Mouse (Mus musculus) intestine, embryonic 15.5 days (tissue): ENCODE results near the gene Olfr547. TPM values are rescaled to one million over a fixed set of nuclear protein-coding genes. Genes with fewer than 3 reads are reported as not detected.

Experiments used
- ATAC-seq: fragments of 200-750 bp; cut with Nextera tagmentation; 2 replicates; pipeline ENCODE4 v1.8.0; 2017; ENCODE audit warnings: moderate TSS enrichment, moderate library complexity
- H3K27ac ChIP-seq: fragments of 300-500 bp; sonication (generic); 2 replicates; pipeline ENCODE4 v1.5.1; 2015; ENCODE audit warnings: mild to moderate bottlenecking, inconsistent platforms
- H3K27me3 ChIP-seq: fragments of 300-500 bp; sonication (generic); replicated peaks from 2 replicates; pipeline ENCODE4 v1.6.1; 2015; ENCODE audit warnings: inconsistent platforms
- H3K36me3 ChIP-seq: fragments of 300-500 bp; sonication (generic); 2 replicates; pipeline ENCODE4 v1.6.1; 2015; ENCODE audit warnings: inconsistent platforms
- H3K4me1 ChIP-seq: fragments of 300-500 bp; sonication (generic); replicated peaks from 2 replicates; pipeline ENCODE4 v1.6.1; 2015; ENCODE audit warnings: inconsistent platforms
- H3K4me2 ChIP-seq: fragments of 300-500 bp; sonication (generic); replicated peaks from 2 replicates; pipeline ENCODE4 v1.6.1; 2015; ENCODE audit warnings: mild to moderate bottlenecking, inconsistent platforms
- H3K4me3 ChIP-seq: fragments of 300-500 bp; sonication (generic); replicated peaks from 2 replicates; pipeline ENCODE4 v1.5.1; 2015; ENCODE audit warnings: inconsistent platforms
- H3K9ac ChIP-seq: fragments of 300-500 bp; sonication (generic); 2 replicates; pipeline ENCODE4 v1.6.1; 2015; ENCODE audit warnings: inconsistent platforms
- H3K9me3 ChIP-seq: fragments of 300-500 bp; sonication (generic); 2 replicates; pipeline ENCODE4 v1.6.1; 2016; ENCODE audit warnings: inconsistent platforms
- WGBS: fragments of 180-500 bp; shearing (Covaris S2); methylation state at CpG from one replicate; pipeline ENCODE4 v1.1.7; 2015; 5-methylcytosine and 5-hydroxymethylcytosine counted together
- polyA plus RNA-seq: library from polyadenylated mRNA; unstranded; fragments of >200 nt; fragmentation: Nextera tagmentation; extraction: Ambion mirVana; gene quantifications from 2 replicates; pipeline ENCODE4 v1.2.1, GENCODE M21; 2015

Gene Olfr547
- polyA plus RNA-seq, 1 experiment from 2014 or later, result not detected

- no peak overlapping the region for H3K27ac ChIP-seq
- no peak overlapping the region for H3K4me2 ChIP-seq
- WGBS, result 66% methylated on average over 6 of the region's 6 CpGs
- no peaks in the 10 kb centered on the region for H3K4me1 ChIP-seq
- no peaks in the 10 kb centered on the region for H3K9me3 ChIP-seq
- no peak overlapping the region for H3K9ac ChIP-seq
- no peaks in the 10 kb centered on the region for H3K36me3 ChIP-seq
- no peaks in the 10 kb centered on the region for H3K27me3 ChIP-seq
- ATAC-seq, result no peak
- H3K4me3 ChIP-seq, result no peak overlapping the region
Observed at GRCm38 (mm10) chr7:102575998-102576397, 41.4 kb downstream of the Olfr547 start.

Other genes with a start within 250 kb of the Olfr547 start
- 127 and 138 TPM in 2 replicates for gene Rrm1, start 93.1 kb upstream of the Olfr547 start, polyA plus RNA-seq
- gene Olfr543, start 53.1 kb upstream of the Olfr547 start, polyA plus RNA-seq, result 0.13 and 0.19 TPM in 2 replicates
- gene Olfr544, start 46.4 kb upstream of the Olfr547 start, polyA plus RNA-seq, result 0.06 TPM in 1 of 2 replicates, not detected in the other
- gene Olfr545, start 35.2 kb upstream of the Olfr547 start, polyA plus RNA-seq, result 0.05 TPM in 1 of 2 replicates, not detected in the other
- gene Olfr548-ps1, start 6.1 kb downstream of the Olfr547 start, polyA plus RNA-seq, result not detected in 2 replicates
- gene Olfr549, start 15.1 kb downstream of the Olfr547 start, polyA plus RNA-seq, result not detected in 2 replicates
- 0.56 and 1.2 TPM in 2 replicates for gene Trim21, start 30.7 kb downstream of the Olfr547 start, polyA plus RNA-seq
- gene Olfr550, start 36.7 kb downstream of the Olfr547 start, polyA plus RNA-seq, result not detected in 2 replicates
- not detected in 2 replicates for gene Olfr551, start 57.1 kb downstream of the Olfr547 start, polyA plus RNA-seq
- gene Olfr552, start 63.0 kb downstream of the Olfr547 start, polyA plus RNA-seq, result not detected in 2 replicates
- not detected in 2 replicates for gene Olfr553, start 83.5 kb downstream of the Olfr547 start, polyA plus RNA-seq
- gene Olfr554, start 103.7 kb downstream of the Olfr547 start, polyA plus RNA-seq, result not detected in 2 replicates
- not detected in 2 replicates for gene Olfr555, start 124.1 kb downstream of the Olfr547 start, polyA plus RNA-seq
- not detected in 2 replicates for gene Olfr556, start 130.2 kb downstream of the Olfr547 start, polyA plus RNA-seq
- 11.0 and 11.6 TPM in 2 replicates for gene Trim68, start 152.6 kb downstream of the Olfr547 start, polyA plus RNA-seq
- not detected in 2 replicates for gene Olfr557, start 161.2 kb downstream of the Olfr547 start, polyA plus RNA-seq
- 0.20 and 0.28 TPM in 2 replicates for gene Olfr558, start 167.5 kb downstream of the Olfr547 start, polyA plus RNA-seq
- not detected in 2 replicates for gene Olfr33, start 184.3 kb downstream of the Olfr547 start, polyA plus RNA-seq
- gene Olfr559, start 192.7 kb downstream of the Olfr547 start, polyA plus RNA-seq, result not detected in 2 replicates
- gene Olfr560, start 224.6 kb downstream of the Olfr547 start, polyA plus RNA-seq, result not detected in 2 replicates
- gene Olfr78, start 224.7 kb downstream of the Olfr547 start, polyA plus RNA-seq, result 0.40 and 0.55 TPM in 2 replicates
- not detected in 2 replicates for gene Olfr561, start 236.5 kb downstream of the Olfr547 start, polyA plus RNA-seq